Mouse (Mus musculus): ENCODE data around the gene Hnrnpa3.
"Not testable (repeated sequence)": the region's sequence is repeated elsewhere in the genome, so short reads cannot be mapped to it uniquely, and the experiment has no call there.

Gene Hnrnpa3

DNA sequence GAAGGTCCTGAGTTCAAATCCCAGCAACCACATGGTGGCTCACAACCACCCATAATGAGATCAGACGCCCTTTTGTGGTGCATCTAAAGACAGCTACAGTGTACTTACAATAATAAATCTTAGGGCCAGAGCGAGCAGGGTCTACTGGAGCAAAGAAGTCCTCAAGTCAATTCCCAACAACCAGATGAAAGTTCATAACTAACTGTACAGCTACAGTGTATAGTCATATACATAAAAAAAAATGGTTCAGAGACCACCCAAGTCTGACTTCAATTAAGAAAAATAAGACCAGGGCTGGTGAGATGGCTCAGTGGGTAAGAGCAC is 12.2 kb downstream of the Hnrnpa3 start:
- no peak for ATAC-seq (ENCODE audit: insufficient number of reproducible peaks, low FRiP score, low TSS enrichment)

DNA sequence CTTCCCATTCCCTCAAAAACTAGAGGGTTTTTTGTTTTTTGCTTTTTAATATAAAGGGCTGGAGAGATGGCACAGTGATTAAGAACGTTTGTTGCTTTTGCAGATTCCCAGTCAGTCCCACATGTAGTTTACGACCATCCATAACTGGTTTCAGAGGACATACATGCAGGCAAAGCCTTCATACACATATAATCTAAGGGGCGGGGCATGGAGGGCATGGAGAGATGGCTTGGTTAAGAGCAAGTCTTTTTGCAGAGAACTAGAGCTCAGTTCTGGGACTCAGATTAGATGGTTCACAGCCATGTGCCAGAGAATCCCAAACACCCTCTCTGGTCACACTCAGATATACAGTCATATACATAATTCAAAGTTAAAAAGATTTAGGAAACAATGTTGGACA is 13.5 kb downstream of the Hnrnpa3 start:
- ATAC-seq (ENCODE audit: insufficient number of reproducible peaks, low FRiP score, low TSS enrichment) = no peak

DNA sequence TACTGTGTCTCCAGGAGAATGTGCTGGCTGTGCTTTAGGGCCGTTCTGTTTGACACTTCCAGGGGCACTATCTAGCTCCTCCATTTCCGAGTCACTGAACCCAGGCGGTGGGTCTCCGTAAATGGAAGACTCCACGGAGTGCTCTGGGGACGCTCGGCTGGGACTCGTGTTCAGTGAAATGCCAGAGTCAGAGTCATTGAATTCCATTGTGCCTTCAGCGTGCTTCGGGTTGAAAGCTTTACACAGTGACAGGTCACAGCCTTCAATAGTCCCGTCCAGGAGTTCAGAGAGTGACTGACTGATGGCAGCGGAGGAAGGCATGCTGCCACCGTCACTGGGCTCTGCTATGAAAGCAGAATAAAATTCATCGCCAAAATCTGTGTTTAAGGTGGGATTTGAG is 17.5 kb downstream of the Hnrnpa3 start:
- no peak for ATAC-seq (ENCODE audit: insufficient number of reproducible peaks, low FRiP score, low TSS enrichment)

DNA sequence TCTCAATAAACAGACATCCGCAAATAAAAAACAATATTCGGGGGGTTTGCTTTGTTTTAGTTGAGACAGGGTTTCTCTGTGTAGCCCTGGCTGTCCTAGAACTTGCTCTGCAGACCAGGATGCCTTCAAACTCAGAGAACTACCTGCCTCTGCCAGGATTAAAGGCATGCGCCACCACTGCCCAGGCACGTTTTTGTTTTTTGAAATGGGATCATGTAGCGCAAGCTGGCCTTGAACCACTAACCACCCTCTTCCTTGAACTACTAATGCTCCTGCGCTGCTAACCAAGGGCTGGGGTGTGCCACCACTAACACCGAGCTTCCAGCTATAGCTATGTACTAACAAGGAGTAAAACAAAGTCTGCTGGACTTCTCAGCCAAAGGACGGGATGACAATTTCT is 20.9 kb downstream of the Hnrnpa3 start:
- ATAC-seq (ENCODE audit: insufficient number of reproducible peaks, low FRiP score, low TSS enrichment) = no peak

DNA sequence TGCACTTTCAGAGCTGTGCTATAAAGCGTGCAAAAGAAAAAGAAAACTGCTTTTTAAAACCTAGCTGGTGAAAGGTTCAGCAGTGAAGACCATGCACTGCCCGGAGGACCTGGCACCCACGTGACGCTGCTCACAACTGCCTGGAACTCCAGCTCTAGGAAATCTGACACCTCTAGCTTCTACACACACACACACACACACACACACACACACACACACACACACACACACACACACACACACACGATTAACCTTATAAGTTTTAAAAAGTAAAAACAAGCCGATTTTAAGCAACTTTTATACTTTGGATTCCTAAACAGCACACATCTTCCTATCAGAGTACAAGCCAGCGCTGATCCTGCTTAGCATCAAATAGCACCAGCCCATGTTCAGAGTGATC is 22.4 kb downstream of the Hnrnpa3 start:
- ATAC-seq (ENCODE audit: insufficient number of reproducible peaks, low FRiP score, low TSS enrichment) = no peak

DNA sequence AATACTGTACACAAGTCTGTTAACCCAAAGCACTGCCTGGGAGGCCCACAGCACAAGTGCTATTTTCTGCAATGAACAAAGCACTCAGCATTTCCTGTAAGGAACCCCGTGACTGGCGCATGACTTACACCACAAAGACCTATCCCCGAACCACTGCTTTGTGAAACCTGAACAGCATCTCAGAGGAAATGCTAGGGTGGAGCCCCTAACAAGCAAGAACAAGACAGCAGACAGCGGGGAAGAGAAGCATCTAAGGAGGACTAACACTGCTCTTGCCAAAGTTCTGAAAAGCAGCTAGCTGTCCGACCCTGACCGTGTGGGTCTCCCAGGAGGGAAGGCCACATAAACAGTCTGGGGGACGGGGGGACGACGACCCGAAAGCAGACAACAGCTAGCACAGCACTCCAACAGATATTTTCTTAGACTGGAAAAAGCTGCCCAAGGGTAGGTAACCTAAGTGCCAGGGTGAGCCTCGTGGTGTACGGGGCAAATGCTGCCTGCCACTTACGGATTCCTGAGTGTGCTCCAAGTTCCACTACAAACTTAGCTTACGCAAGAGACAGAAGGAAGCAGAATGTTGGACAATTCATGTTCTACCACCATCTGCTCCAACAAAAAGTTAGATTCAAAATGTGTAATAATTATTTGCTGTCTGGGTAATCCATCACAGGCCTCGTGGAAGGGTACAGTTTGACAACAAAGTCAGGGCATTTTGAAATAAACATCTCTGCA is 24.1 kb downstream of the Hnrnpa3 start:
- no peak for ATAC-seq (ENCODE audit: insufficient number of reproducible peaks, low FRiP score, low TSS enrichment)

DNA sequence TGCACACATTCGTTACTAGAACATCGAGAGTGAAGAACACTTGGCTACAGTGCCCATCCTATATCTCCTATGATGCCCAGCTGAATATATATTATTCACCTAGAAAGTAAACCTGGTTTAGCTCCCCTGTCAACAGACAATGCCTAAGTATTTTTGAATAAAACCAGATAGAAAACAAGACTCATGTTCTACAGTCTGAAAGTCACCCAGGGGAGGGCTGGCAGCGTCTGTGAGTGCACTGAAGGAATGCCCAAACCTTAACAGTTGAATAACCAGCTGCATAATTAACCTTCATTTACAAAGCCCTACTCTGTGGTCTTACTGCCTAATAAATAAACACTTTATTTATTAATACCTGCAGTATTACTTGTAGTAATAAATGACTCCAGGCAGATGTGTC is 25.5 kb downstream of the Hnrnpa3 start:
- ATAC-seq (ENCODE audit: insufficient number of reproducible peaks, low FRiP score, low TSS enrichment) = no peak

DNA sequence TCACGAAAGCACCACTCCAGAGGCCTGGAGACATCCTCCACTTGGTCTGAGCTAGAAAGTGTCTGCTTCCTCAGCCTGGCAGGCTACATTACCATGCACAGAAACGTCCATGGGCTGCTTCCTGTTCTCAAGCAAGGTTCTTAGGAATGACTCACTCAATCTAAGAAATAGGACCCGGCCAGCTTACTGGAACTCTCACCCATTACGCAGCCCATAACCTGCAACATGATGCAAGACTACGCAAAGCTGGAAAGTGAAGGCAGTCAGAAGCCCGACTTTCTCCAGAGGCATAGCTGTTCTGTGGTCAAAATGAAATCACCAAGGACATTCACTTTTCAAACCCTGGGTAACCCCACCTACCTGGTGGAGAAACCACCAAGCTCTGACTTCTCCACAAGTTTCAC is 26.4 kb downstream of the Hnrnpa3 start:
- ATAC-seq (ENCODE audit: insufficient number of reproducible peaks, low FRiP score, low TSS enrichment) = no peak

DNA sequence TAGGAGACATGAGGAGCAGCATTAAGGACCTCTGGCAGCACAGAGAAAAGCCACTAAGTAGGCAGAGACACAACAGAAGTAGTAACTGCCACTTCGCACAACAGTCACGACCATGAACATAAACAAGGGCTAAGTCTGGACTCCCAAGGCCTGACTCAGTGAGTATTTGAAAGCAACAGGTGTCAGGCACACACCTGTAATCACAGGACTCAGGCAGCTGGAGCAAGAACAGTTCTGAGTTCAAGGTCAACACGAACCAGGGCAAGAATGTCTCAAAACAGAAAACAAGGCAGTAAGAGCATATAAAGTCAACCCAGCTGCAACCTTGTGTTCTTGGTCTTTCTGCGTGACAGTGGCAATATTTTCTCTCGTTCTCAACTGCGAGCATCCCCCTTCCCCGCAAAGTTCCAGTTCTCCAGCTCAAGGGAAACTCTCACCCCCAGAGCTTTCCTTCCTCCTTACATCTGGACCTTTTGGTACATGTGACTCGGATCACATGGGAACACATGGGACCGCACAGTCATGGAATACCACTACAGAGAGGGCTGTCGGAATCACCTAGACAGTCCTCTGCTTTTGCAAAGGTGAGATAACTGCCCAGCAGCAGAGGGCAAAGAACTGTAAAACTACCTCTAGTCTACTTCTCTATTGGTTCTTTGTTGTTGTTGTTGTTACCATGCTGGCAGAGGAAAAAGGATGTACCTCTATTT is 28.1 kb downstream of the Hnrnpa3 start:
- ATAC-seq (ENCODE audit: insufficient number of reproducible peaks, low FRiP score, low TSS enrichment) = no peak

DNA sequence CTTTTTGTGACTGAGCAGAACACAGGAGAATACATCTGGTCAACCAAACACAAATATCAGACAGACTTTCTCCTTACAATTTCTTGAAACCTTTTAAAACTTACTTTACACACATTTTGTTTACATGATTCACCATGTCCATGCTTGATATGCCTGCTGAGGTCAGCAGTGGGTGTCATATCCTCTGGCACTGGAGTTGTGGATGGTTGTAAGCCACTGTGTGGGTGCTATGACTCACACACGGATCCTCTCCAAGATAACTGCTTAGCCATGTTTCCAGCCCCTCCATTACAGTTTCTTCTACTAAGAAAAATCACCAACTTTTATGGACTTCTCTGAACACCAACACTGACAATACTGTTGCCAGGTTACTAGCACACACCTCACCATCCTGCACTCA is 29.8 kb downstream of the Hnrnpa3 start:
- no peak for ATAC-seq (ENCODE audit: insufficient number of reproducible peaks, low FRiP score, low TSS enrichment)

DNA sequence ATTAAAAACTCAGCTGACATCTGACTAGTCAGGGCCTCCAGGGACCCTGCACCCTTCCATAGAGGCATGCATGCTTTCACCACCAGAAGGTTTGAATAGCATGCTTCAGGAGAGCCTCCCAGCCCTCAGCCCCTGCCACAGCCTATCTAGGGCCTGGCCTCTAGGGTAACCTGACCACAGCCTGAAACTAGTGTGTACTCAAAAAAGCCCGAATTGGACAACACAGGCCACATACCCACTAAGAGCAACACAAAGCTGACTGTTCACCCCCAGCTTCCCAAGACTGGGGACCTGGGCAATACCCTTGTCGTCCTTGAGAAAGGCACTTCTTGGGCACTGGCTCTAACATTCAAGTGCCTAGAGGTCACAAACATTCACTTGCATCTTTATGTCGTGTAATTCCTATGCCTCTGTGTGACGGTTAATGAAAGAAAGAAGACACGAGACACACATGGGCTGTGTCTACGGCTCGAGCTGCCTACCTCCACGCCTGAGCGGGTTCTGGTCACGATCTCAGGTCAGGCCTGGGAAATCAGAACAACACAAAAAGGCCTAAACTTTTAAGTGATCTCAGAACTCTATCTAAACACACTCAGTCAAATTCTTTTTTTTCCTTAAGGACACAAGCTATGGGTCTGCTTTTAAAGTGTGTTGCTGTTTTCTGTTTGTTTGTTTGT is 30.6 kb downstream of the Hnrnpa3 start:
- no peak for ATAC-seq (ENCODE audit: insufficient number of reproducible peaks, low FRiP score, low TSS enrichment)

DNA sequence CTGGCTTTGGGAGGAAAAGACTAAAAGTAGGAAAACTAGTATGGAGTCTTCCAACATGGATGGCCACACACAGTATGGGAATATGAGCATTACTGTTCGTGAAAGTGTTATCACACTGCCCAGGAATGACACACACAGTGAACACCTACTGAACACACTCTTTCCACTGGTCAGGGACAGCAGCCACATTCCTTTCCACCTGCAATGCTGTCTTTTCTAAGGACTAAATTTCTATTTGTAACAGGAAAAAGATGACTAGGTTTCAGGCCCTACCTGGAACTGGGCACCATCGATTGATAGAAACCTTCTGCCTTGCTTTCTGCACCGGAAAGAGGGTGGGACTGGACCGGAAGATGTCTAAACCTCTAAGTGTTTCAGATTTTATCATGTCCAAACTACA is 31.6 kb downstream of the Hnrnpa3 start:
- no peak for ATAC-seq (ENCODE audit: insufficient number of reproducible peaks, low FRiP score, low TSS enrichment)

DNA sequence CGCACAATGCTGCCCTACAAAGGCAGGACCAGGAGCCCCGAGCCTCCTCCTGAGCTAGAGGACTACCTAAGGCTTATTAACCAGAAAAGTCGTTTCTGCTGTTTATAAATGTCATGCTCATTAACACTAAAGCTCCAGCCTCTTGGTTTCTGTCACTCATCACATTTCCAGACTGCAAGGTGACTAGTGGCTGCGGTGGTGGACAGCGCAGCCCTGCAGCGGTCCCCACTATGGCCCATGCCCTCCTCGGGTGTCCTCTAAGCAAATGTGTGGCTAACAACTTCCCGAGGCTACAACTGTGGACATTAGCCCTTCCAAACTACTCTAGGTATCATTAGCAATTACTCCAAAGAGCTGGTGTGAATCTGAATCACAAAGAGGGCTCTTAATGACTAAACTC is 32.3 kb downstream of the Hnrnpa3 start:
- ATAC-seq (ENCODE audit: insufficient number of reproducible peaks, low FRiP score, low TSS enrichment) = no peak

DNA sequence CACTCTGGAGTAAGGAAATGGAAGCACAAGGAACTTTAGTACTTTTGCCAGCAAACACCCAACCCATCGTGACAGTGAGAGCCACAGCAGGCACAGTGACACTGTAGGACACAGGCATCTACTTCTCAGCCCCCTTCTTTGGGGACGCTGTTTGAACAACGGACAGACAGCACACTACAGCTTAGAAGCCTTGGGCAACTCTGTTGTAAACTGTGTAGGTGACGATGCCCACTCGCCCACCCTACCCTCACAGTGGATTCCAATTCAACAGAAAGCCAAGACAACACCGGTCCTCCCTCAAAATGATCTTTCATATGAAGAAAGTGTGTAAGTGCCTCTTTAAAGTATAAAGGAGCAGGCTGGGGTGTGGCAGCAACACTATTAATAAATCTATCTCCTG is 33.3 kb downstream of the Hnrnpa3 start:
- ATAC-seq (ENCODE audit: insufficient number of reproducible peaks, low FRiP score, low TSS enrichment) = no peak

DNA sequence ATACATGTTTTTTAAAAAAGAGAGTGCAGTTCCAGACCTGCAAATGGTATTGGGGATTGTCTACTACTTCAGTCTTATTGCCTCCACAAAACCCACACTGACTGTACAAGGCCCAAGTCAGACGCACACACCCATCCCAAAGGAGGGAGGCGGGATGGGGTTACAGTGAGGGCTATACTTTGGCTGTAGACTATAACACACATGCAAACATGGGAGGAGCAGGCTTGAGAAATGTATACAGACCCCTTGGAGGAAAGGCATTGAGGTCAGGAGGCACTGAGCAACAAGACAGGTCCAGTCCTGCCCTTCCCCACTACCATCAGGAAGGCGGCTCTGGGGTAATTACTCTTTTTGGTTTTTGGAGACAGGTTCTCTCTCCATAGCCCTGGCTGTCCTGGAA is 35.9 kb downstream of the Hnrnpa3 start:
- not testable (repeated sequence) for ATAC-seq (ENCODE audit: insufficient number of reproducible peaks, low FRiP score, low TSS enrichment)

DNA sequence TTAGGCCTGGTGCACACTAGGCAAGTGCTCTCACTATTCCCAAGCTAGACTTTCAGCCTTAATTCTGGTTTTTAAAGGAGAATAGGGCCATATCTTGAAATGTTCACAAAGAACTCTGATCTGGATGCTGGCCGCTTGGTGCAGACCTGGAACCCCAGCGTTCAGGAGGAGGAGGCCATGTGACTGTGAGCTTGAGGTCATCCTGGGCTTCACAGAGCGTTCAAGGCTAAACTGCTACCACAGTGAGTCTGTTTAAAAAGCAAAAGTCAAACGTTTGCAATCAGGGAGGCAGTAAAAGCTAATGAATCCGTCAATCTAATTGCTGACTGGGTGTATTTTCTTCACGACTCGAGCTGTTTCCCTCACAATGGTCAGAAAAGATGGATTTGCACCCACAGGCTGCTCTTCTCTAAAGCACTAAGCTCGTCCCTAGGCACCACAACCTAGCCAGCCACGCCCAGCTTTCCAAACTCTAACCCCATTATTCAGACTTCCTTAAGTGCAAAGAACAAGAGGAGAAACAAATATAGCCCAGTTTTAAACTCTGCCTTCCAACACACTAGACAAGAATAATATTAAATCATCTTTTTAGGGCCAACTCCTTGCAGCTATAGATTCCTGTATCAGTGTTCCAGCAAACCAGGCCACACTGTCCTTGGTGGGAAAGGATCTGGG is 36.8 kb downstream of the Hnrnpa3 start:
- ATAC-seq (ENCODE audit: insufficient number of reproducible peaks, low FRiP score, low TSS enrichment) = no peak

DNA sequence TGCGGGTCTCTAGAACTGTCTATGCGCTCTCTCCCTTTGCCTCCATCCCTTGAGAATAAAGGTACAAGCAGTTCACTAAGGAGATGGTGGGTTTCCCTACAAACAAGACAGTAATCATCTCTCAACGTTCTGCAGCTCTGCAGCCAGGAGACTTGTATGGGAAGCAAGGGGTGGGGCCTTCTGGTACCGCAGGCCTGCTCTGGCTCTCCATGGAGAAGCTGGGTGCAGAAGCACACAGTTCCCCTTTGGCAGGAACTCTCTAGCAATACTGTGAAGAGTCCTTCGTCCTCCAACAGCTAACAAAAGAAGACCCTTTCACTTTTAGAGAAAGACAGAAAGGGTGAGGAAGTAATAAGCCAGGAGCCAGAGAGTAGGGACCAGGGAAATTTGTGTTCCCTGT is 37.3 kb downstream of the Hnrnpa3 start:
- no peak for ATAC-seq (ENCODE audit: insufficient number of reproducible peaks, low FRiP score, low TSS enrichment)

DNA sequence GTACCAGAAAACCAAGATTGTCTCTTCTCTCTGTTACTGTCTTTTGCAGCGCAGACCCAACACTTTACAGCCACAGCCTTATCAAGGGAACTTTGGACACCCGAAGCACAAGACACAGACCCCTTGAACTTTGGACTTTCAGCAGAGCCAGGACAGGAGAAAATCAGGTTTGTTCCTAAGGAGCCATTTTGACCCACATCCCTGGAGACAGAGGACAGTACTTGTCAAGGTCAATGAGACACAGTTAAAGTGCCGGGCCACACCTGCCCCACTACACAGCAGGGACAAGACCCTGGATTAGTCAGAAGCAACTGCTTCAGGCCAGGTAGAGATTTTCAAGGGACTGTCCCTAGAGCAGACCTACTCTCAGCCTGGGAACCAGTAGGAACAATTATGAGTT is 38.2 kb downstream of the Hnrnpa3 start:
- ATAC-seq (ENCODE audit: insufficient number of reproducible peaks, low FRiP score, low TSS enrichment) = no peak

DNA sequence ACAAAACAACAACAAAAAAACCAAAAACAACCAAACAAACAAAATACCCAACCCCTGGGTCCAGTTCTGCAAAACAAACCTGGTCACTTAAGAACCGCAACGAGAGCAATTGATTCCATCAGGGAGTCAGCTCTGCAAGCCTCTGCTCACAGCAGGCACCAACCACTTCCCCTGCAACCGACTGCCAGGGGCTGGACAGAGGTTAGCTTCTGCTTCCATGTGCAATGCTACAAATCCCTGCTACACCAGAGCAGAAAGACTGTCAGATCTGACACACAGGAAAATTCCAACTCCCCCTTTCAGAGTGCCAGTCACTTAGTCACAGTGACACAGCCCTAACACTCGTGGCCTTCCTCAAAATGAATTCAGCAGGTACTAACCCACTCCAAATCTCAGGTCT is 38.9 kb downstream of the Hnrnpa3 start:
- ATAC-seq (ENCODE audit: insufficient number of reproducible peaks, low FRiP score, low TSS enrichment) = no peak

DNA sequence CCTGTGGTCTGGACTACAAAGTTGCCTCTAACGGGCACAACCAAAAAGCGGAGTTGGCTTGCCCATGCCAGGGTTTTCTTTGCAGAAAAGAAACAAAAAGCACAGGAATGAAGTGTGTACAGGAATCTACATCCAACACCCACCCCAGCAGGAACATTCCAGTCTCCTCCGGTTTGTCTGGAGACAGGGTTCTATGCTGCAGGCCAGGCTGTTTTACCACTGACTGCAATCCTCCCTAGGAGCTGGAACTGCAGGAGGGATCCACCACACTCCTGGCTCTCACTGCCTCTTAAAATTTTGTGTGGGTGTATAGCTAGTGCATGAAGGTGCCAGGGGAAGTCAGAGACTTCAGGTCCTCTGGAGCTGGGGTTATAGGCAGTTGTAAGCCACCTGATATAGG is 39.8 kb downstream of the Hnrnpa3 start:
- ATAC-seq (ENCODE audit: insufficient number of reproducible peaks, low FRiP score, low TSS enrichment) = no peak

DNA sequence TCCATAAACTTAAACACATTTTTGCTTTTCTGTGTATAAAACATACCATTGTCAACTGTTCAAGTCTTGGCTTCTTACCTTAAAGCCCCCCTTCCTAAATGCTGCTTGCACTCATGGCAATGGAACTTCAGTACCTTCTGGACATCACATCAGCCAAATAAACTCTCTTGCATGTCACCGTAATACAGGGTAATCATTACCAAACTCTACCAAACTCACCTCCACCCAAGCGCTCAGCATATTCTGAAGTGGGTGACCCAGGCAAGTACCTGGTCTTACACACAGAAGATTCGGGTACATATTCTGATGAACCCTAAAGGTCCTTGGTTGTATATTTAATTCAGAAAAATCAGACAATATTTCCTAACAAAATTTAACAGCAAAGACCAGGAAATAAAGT is 41.5 kb downstream of the Hnrnpa3 start:
- no peak for ATAC-seq (ENCODE audit: insufficient number of reproducible peaks, low FRiP score, low TSS enrichment)

All from cerebellum, adult (tissue).